In genomic region chr4:53600462-53600861, GRCm38 (mm10) we compare ENCODE assay signal across 8 mouse cellular contexts. TPM values are rescaled to one million over a fixed set of nuclear protein-coding genes. Genes with fewer than 3 reads are reported as not detected.
DNase-seq lines count a peak whose midpoint lies in the region; ATAC-seq and TF ChIP-seq lines count a peak whose summit lies in the region.

No protein-coding gene starts in this region.

- H3K9me3 ChIP-seq in intestine, embryonic 15.5 days: no peaks in the 10 kb centered on the region

- no peak overlapping the region for H3K4me2 ChIP-seq in intestine, embryonic 15.5 days (replicated peaks)

- no peaks in the 10 kb centered on the region for H3K4me1 ChIP-seq in cerebellum, adult 2 months (ENCODE audit: control insufficient read depth, insufficient read depth, low read length)
- 0 out of 2 replicates have a peak, but pooled peaks cover 7% of the 10 kb centered on the region for H3K4me1 ChIP-seq in intestine, embryonic 15.5 days (replicated peaks)

- H3K27ac ChIP-seq in cerebellum, adult 2 months (ENCODE audit: insufficient read depth, low read length): no peak overlapping the region
- no peak overlapping the region for H3K27ac ChIP-seq in left cerebral cortex, adult 2 months
- H3K27ac ChIP-seq in intestine, embryonic 15.5 days: no peak overlapping the region

- no peak overlapping the region for H3K4me3 ChIP-seq in cerebellum, adult 2 months (replicated peaks; ENCODE audit: insufficient read depth, low read depth, low read length)
- no peak overlapping the region for H3K4me3 ChIP-seq in left cerebral cortex, adult 2 months
- no peak overlapping the region for H3K4me3 ChIP-seq in intestine, embryonic 15.5 days (replicated peaks)

- TF ChIP-seq POLR2A in cerebellum, adult 2 months (IDR thresholded peaks at IDR 0.05; ENCODE audit: borderline replicate concordance, insufficient read depth, low read length): no peak

- no peak for ATAC-seq in intestine, embryonic 15.5 days

- H3K9ac ChIP-seq in intestine, embryonic 15.5 days: no peak overlapping the region

- H3K36me3 ChIP-seq in intestine, embryonic 15.5 days: no peaks in the 10 kb centered on the region

- 40% methylated on average over 6 of the region's 6 CpGs for WGBS in cerebellum, adult 2 months
- 50% methylated on average over 6 of the region's 6 CpGs for WGBS in intestine, embryonic 15.5 days

- no peaks in the 10 kb centered on the region for H3K27me3 ChIP-seq in cerebellum, adult 2 months (ENCODE audit: control insufficient read depth, insufficient read depth, low read length)
- no peaks in the 10 kb centered on the region for H3K27me3 ChIP-seq in intestine, embryonic 15.5 days (replicated peaks)

- no peak for DNase-seq in cerebellum, adult 2 months
- DNase-seq in cerebellum, adult 11 months: no peak
- DNase-seq in left cerebral cortex, adult 2 months (ENCODE audit: extremely low spot score in 1 of 2, low spot score in 2 of 2): no peak
- no peak for DNase-seq in left cerebral cortex, postnatal 36 days (ENCODE audit: low spot score in 2 of 2)
- DNase-seq in c-Kit-positive CD71-negative TER-119-negative erythroid progenitor cells, embryonic 14.5 days (ENCODE audit: low read depth): peak; percentile 30
- peak; percentile 48 for DNase-seq in mesoderm, embryonic 11.5 days (ENCODE audit: low read depth, low spot score)
- DNase-seq in frontal cortex, postnatal 10 days (ENCODE audit: low spot score in 2 of 2): no peak

- intact Hi-C loops in left cerebral cortex, adult 2 months (cut with DNase I): no loop called here
- intact Hi-C loops in left cerebral cortex, postnatal 36 days (cut with DNase I): no loop called here

- peak; percentile 58; the same call in 1 of the 2 replicates for TF ChIP-seq CTCF in cerebellum, adult 2 months (IDR thresholded peaks at IDR 0.05; ENCODE audit: borderline replicate concordance, insufficient read depth, low read depth, low read length)
- peak; percentile 61 for TF ChIP-seq CTCF in left cerebral cortex, adult 2 months (IDR thresholded peaks at IDR 0.05)

RNA-seq across cellular contexts. Expression of gene Fsd1l, which starts 30.8 kb away (rescaled TPM):
- 9.6 and 10.7 TPM in 2 replicates for polyA plus RNA-seq in cerebellum, adult 2 months (2012; rRNA removed)
- 10 to 100 TPM; 35.0 to 38.4 TPM for total RNA-seq in left cerebral cortex, adult 2 months (2021)
- total RNA-seq in left cerebral cortex, postnatal 36 days (2021): 10 to 100 TPM; 32.2 to 36.4 TPM
- 11.9 and 15.0 TPM in 2 replicates for polyA plus RNA-seq in intestine, embryonic 15.5 days (2015; fragmentation: Nextera tagmentation; extraction: Ambion mirVana)

Comparison
In these comparisons a context has a peak if more than half of its experiments do, and no peak if none do; other contexts are left out.
1. DNase-seq: peak in c-Kit-positive CD71-negative TER-119-negative erythroid progenitor cells, embryonic 14.5 days (single experiment) and mesoderm, embryonic 11.5 days (single experiment); none in cerebellum, adult 2 months (0 of 2), cerebellum, adult 11 months (single experiment), left cerebral cortex, adult 2 months (0 of 2), left cerebral cortex, postnatal 36 days (0 of 2) and frontal cortex, postnatal 10 days (0 of 2).